Mouse (Mus musculus) lung, postnatal 0 days (tissue): ENCODE measurements around the gene Fat3.

Experiments used
- CTCF ChIP-seq: IDR thresholded peaks from 2 replicates; pipeline ENCODE4 v1.5.1; 2016; ENCODE audit warnings: antibody characterized with exemption, mild to moderate bottlenecking
- EP300 ChIP-seq: IDR thresholded peaks from 2 replicates; pipeline ENCODE4 v1.6.1; 2016; ENCODE audit warnings: antibody characterized with exemption, mild to moderate bottlenecking, control low read depth

DNA sequence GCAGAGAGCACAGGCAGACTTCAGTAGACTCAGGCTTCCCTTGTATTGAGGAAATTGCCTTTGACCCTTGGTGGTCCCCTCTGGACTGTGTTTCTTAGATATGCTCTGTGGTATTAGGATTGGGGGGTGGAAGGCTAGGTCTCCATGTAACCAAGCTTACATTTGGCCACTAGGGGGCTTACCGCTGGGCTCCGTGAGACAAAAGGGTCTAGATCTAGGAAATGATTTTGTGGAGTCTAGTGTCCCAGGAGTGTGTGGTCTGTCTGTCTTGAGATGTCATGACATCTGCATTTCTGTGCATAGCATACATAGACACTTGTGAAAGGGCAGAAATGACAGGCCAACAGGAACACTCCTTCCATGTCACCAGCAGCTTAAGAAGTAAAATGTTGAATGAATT lies 561.5 kb downstream of the Fat3 start:
- TF ChIP-seq CTCF (peak; percentile 56), EP300 (no peak)
